Mouse (Mus musculus): ENCODE data around the gene Fam118a. TPM values are rescaled to one million over a fixed set of nuclear protein-coding genes. Genes with fewer than 3 reads are reported as not detected.
"Not testable (repeated sequence)": the region's sequence is repeated elsewhere in the genome, so short reads cannot be mapped to it uniquely, and the experiment has no call there.

Gene Fam118a
- total and polyA plus RNA-seq, 2 experiments: 1.3 to 3.0 TPM

- 13% methylated on average over 21 of the region's 21 CpGs for WGBS
- no peaks in the 10 kb centered on the region for H3K36me3 ChIP-seq (ENCODE audit: control insufficient read depth, insufficient read depth, low read length)
- no peak within 1 kb of the TSS for H3K27ac ChIP-seq (replicated peaks; ENCODE audit: insufficient read depth, low read depth, low read length)
- DNase-seq (ENCODE audit: extremely low read depth, low read depth, low spot score): no peak
- no peaks in the 10 kb centered on the region for H3K79me2 ChIP-seq (ENCODE audit: control insufficient read depth, insufficient read depth, low read length)
- H3K9ac ChIP-seq (ENCODE audit: low read depth, low read length): no peak within 1 kb of the TSS
- H3K4me3 ChIP-seq (ENCODE audit: insufficient read depth, low read depth, low read length): no peak within 1 kb of the TSS
- no peak for TF ChIP-seq CTCF (IDR thresholded peaks at IDR 0.05; ENCODE audit: low read depth, low read length)
- no peak for TF ChIP-seq POLR2A (IDR thresholded peaks at IDR 0.05; ENCODE audit: extremely low read depth, insufficient read depth, low read length)
- H3K27me3 ChIP-seq (ENCODE audit: control insufficient read depth, insufficient read depth, low read length): peaks cover 18% of the 10 kb centered on the region
- no peaks in the 10 kb centered on the region for H3K4me1 ChIP-seq (ENCODE audit: control insufficient read depth, insufficient read depth, low read length)
Measured at GRCm38 (mm10) chr15:85016951-85017664, 11.6 kb upstream of the Fam118a start, which contains the start of gene Upk3a. Gene Upk3a (plus strand): TSS chr15:85017141.

- Histone ChIP-seq H3K4me3 (ENCODE audit: insufficient read depth, low read depth, low read length) (no peak overlapping the region), H3K27ac (replicated peaks; ENCODE audit: insufficient read depth, low read depth, low read length) (no peak overlapping the region), H3K4me1 (ENCODE audit: control insufficient read depth, insufficient read depth, low read length) (no peaks in the 10 kb centered on the region), H3K36me3 (ENCODE audit: control insufficient read depth, insufficient read depth, low read length) (no peaks in the 10 kb centered on the region), H3K79me2 (ENCODE audit: control insufficient read depth, insufficient read depth, low read length) (no peaks in the 10 kb centered on the region), H3K9ac (ENCODE audit: low read depth, low read length) (no peak overlapping the region), H3K27me3 (ENCODE audit: control insufficient read depth, insufficient read depth, low read length) (peaks cover 3% of the 10 kb centered on the region; the same call in 1 of the 2 replicates)
- no peak for TF ChIP-seq CTCF (IDR thresholded peaks at IDR 0.05; ENCODE audit: low read depth, low read length)
- TF ChIP-seq POLR2A (IDR thresholded peaks at IDR 0.05; ENCODE audit: extremely low read depth, insufficient read depth, low read length): no peak
- no peak for DNase-seq (ENCODE audit: extremely low read depth, low read depth, low spot score)
- WGBS: 70% methylated on average over 4 of the region's 4 CpGs
Measured at GRCm38 (mm10) chr15:85022211-85022610, 6.5 kb upstream of the Fam118a start.

GRCm38 (mm10) chr15:85026197-85026596 lies 2.6 kb upstream of the Fam118a start:
- DNase-seq (ENCODE audit: extremely low read depth, low read depth, low spot score): no peak
- Histone ChIP-seq H3K27ac (replicated peaks; ENCODE audit: insufficient read depth, low read depth, low read length) (no peak overlapping the region), H3K79me2 (ENCODE audit: control insufficient read depth, insufficient read depth, low read length) (no peaks in the 10 kb centered on the region), H3K4me1 (ENCODE audit: control insufficient read depth, insufficient read depth, low read length) (no peaks in the 10 kb centered on the region), H3K27me3 (ENCODE audit: control insufficient read depth, insufficient read depth, low read length) (no peaks in the 10 kb centered on the region), H3K9ac (ENCODE audit: low read depth, low read length) (no peak overlapping the region), H3K36me3 (ENCODE audit: control insufficient read depth, insufficient read depth, low read length) (no peaks in the 10 kb centered on the region), H3K4me3 (ENCODE audit: insufficient read depth, low read depth, low read length) (no peak overlapping the region)
- TF ChIP-seq CTCF (IDR thresholded peaks at IDR 0.05; ENCODE audit: low read depth, low read length) (no peak), POLR2A (IDR thresholded peaks at IDR 0.05; ENCODE audit: extremely low read depth, insufficient read depth, low read length) (no peak)
- 81% methylated on average over 4 of the region's 4 CpGs for WGBS

GRCm38 (mm10) chr15:85027740-85028139 lies 1.0 kb upstream of the Fam118a start:
- 79% methylated on average over 4 of the region's 4 CpGs for WGBS
- H3K4me3 ChIP-seq (ENCODE audit: insufficient read depth, low read depth, low read length): no peak overlapping the region
- TF ChIP-seq POLR2A (IDR thresholded peaks at IDR 0.05; ENCODE audit: extremely low read depth, insufficient read depth, low read length) (no peak), CTCF (IDR thresholded peaks at IDR 0.05; ENCODE audit: low read depth, low read length) (no peak)

GRCm38 (mm10) chr15:85030643-85031042 lies 1.9 kb downstream of the Fam118a start:
- not testable (repeated sequence) for DNase-seq (ENCODE audit: extremely low read depth, low read depth, low spot score); H3K79me2 ChIP-seq (ENCODE audit: control insufficient read depth, insufficient read depth, low read length); H3K9ac ChIP-seq (ENCODE audit: low read depth, low read length); H3K4me3 ChIP-seq (ENCODE audit: insufficient read depth, low read depth, low read length); H3K27me3 ChIP-seq (ENCODE audit: control insufficient read depth, insufficient read depth, low read length); H3K36me3 ChIP-seq (ENCODE audit: control insufficient read depth, insufficient read depth, low read length); H3K27ac ChIP-seq (replicated peaks; ENCODE audit: insufficient read depth, low read depth, low read length); H3K4me1 ChIP-seq (ENCODE audit: control insufficient read depth, insufficient read depth, low read length)
- 61% methylated on average over 1 of the region's 1 CpGs for WGBS

More at GRCm38 (mm10) chr15:85027740-85028139, 1.0 kb upstream of the Fam118a start:
- H3K9ac ChIP-seq (ENCODE audit: low read depth, low read length): no peak overlapping the region
- no peak overlapping the region for H3K27ac ChIP-seq (replicated peaks; ENCODE audit: insufficient read depth, low read depth, low read length)
- H3K79me2 ChIP-seq (ENCODE audit: control insufficient read depth, insufficient read depth, low read length): no peaks in the 10 kb centered on the region
- no peaks in the 10 kb centered on the region for H3K4me1 ChIP-seq (ENCODE audit: control insufficient read depth, insufficient read depth, low read length)
- no peak for DNase-seq (ENCODE audit: extremely low read depth, low read depth, low spot score)
- no peaks in the 10 kb centered on the region for H3K27me3 ChIP-seq (ENCODE audit: control insufficient read depth, insufficient read depth, low read length)
- no peaks in the 10 kb centered on the region for H3K36me3 ChIP-seq (ENCODE audit: control insufficient read depth, insufficient read depth, low read length)

GRCm38 (mm10) chr15:85031866-85032265 lies 3.1 kb downstream of the Fam118a start:
- no peak for TF ChIP-seq POLR2A (IDR thresholded peaks at IDR 0.05; ENCODE audit: extremely low read depth, insufficient read depth, low read length)
- no peak for TF ChIP-seq CTCF (IDR thresholded peaks at IDR 0.05; ENCODE audit: low read depth, low read length)
- DNase-seq (ENCODE audit: extremely low read depth, low read depth, low spot score): no peak
- no peak overlapping the region for H3K9ac ChIP-seq (ENCODE audit: low read depth, low read length)
- H3K4me1 ChIP-seq (ENCODE audit: control insufficient read depth, insufficient read depth, low read length): peaks cover 3% of the 10 kb centered on the region; the same call in 1 of the 2 replicates
- H3K79me2 ChIP-seq (ENCODE audit: control insufficient read depth, insufficient read depth, low read length): no peaks in the 10 kb centered on the region
- 72% methylated on average over 3 of the region's 3 CpGs for WGBS
- H3K4me3 ChIP-seq (ENCODE audit: insufficient read depth, low read depth, low read length): no peak overlapping the region
- H3K27me3 ChIP-seq (ENCODE audit: control insufficient read depth, insufficient read depth, low read length): no peaks in the 10 kb centered on the region
- no peak overlapping the region for H3K27ac ChIP-seq (replicated peaks; ENCODE audit: insufficient read depth, low read depth, low read length)
- H3K36me3 ChIP-seq (ENCODE audit: control insufficient read depth, insufficient read depth, low read length): no peaks in the 10 kb centered on the region

- H3K79me2 ChIP-seq (ENCODE audit: control insufficient read depth, insufficient read depth, low read length); DNase-seq (ENCODE audit: extremely low read depth, low read depth, low spot score); H3K9ac ChIP-seq (ENCODE audit: low read depth, low read length); H3K27me3 ChIP-seq (ENCODE audit: control insufficient read depth, insufficient read depth, low read length); H3K4me1 ChIP-seq (ENCODE audit: control insufficient read depth, insufficient read depth, low read length); H3K4me3 ChIP-seq (ENCODE audit: insufficient read depth, low read depth, low read length); H3K36me3 ChIP-seq (ENCODE audit: control insufficient read depth, insufficient read depth, low read length); H3K27ac ChIP-seq (replicated peaks; ENCODE audit: insufficient read depth, low read depth, low read length): not testable (repeated sequence)
- WGBS: 43% methylated on average over 7 of the region's 7 CpGs
Measured at GRCm38 (mm10) chr15:85033916-85034315, 5.2 kb downstream of the Fam118a start.

Data from liver, adult 2 months (tissue).